Mouse (Mus musculus): ENCODE results near the gene Crkl.

DNA sequence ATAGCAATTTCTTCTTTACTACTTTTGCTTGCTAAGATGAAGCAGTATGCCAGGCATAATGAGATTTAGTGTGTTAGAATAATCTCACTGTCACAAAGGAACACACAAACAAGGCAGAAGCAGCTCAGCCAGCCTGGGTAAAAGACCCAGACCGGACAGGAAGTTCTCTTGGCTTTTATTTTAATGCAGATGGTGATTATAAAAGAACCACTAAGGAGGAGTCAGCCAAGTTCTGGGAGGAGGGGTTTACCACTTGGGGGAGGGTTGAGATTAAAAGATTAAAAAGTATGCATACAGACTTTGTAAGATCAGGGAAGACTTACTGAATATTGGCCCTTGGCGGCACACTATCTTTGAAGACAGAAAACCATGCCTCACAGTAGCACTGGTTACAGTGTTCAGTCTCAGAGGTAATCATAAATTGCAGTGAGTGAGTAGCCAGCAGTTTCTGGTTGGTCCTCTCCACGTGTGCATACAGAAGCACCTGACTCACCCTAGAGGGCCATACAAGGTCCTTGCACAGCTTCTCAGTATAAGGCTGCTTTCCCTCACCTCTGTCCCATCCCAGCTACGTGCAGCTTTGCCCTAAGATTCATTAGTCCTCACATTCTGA lies 26.6 kb downstream of the Crkl start:
- TF ChIP-seq CTCF (IDR thresholded peaks at IDR 0.05; ENCODE audit: low read depth): no peak
- no peak for TF ChIP-seq EP300 (IDR thresholded peaks at IDR 0.05; ENCODE audit: low read depth)

Data from heart, postnatal 0 days (tissue).